Mouse (Mus musculus) liver, embryonic 14.5 days (tissue): Measurements from ENCODE around the gene Ccdc51. TPM values are rescaled to one million over a fixed set of nuclear protein-coding genes. Genes with fewer than 3 reads are reported as not detected.

Experiments used
- ATAC-seq: fragments of 200-750 bp; cut with Nextera tagmentation; 2 replicates; pipeline ENCODE4 v1.8.0; 2017; ENCODE audit warnings: moderate number of reproducible peaks, mild to moderate bottlenecking, moderate library complexity; ENCODE audit not compliant: insufficient read depth
- DNase-seq, 3 experiments: peaks; one replicate each; pipeline ENCODE4 v3.0.0-alpha.2; 2012 to 2013; ENCODE audit warnings: low read depth in 3 of 3, low spot score in 3 of 3
- H3K27ac ChIP-seq: fragments of 300-500 bp; sonication (generic); 2 replicates; pipeline ENCODE4 v1.5.1; 2014; ENCODE audit warnings: moderate library complexity, mild to moderate bottlenecking, control low read depth, inconsistent platforms
- H3K27me3 ChIP-seq: fragments of 300-500 bp; sonication (generic); 2 replicates; pipeline ENCODE4 v1.6.1; 2014; ENCODE audit warnings: mild to moderate bottlenecking, low read length, moderate library complexity; ENCODE audit not compliant: control insufficient read depth, insufficient read depth
- H3K36me3 ChIP-seq: fragments of 300-500 bp; sonication (generic); replicated peaks from 2 replicates; pipeline ENCODE4 v1.6.1; 2014; ENCODE audit warnings: low read depth; ENCODE audit not compliant: control insufficient read depth, insufficient read depth
- H3K4me1 ChIP-seq, 2 experiments: fragments of 200-500 bp in 1 of 2; fragments of 300-500 bp in 1 of 2; sonication (generic) in 1 of 2; replicated peaks; 2 replicates each; pipeline ENCODE4 v1.6.1; 2012 to 2014; ENCODE audit warnings: antibody characterized with exemption in 1 of 2, inconsistent platforms in 1 of 2, low read length in 1 of 2; ENCODE audit not compliant: control insufficient read depth in 2 of 2, insufficient read depth in 2 of 2
- H3K4me2 ChIP-seq: fragments of 300-500 bp; sonication (generic); 2 replicates; pipeline ENCODE4 v1.6.1; 2014; ENCODE audit warnings: low read depth, mild to moderate bottlenecking, control low read depth, moderate library complexity
- H3K4me3 ChIP-seq, 2 experiments: fragments of 200-500 bp in 1 of 2; fragments of 300-500 bp in 1 of 2; sonication (generic) in 1 of 2; 2 replicates each; pipeline ENCODE4 v1.5.1; 2012 to 2014; ENCODE audit warnings: low read depth in 2 of 2, low read length in 2 of 2, mild to moderate bottlenecking in 2 of 2, control low read depth in 1 of 2, inconsistent platforms in 1 of 2, moderate library complexity in 1 of 2; ENCODE audit not compliant: insufficient read depth in 1 of 2
- H3K9ac ChIP-seq: fragments of 300-500 bp; sonication (generic); replicated peaks from 2 replicates; pipeline ENCODE4 v1.6.1; 2014; ENCODE audit warnings: mild to moderate bottlenecking, control low read depth, moderate library complexity
- H3K9me3 ChIP-seq: fragments of 300-500 bp; sonication (generic); 2 replicates; pipeline ENCODE4 v1.6.1; 2016; ENCODE audit warnings: low read length, mixed read lengths; ENCODE audit not compliant: control insufficient read depth
- CTCF ChIP-seq: IDR thresholded peaks from 2 replicates; pipeline ENCODE4 v1.5.1; 2016; ENCODE audit warnings: antibody characterized with exemption, low read depth, control low read depth
- EP300 ChIP-seq: IDR thresholded peaks from 2 replicates; pipeline ENCODE4 v1.6.1; 2016; ENCODE audit warnings: antibody characterized with exemption, low read depth
- WGBS: fragments of 180-500 bp; shearing (Covaris S2); extraction: QIAGEN DNeasy Blood & Tissue Kit; methylation state at CpG from one replicate; pipeline ENCODE4 v1.1.7; 2014; ENCODE audit not compliant: insufficient replicate concordance; 5-methylcytosine and 5-hydroxymethylcytosine counted together
- polyA plus RNA-seq, 2 experiments: library from polyadenylated mRNA; depleted of rRNA in 1 of 2; stranded (reverse) in 1 of 2; unstranded in 1 of 2; fragments of >200 nt; fragmentation: Nextera tagmentation in 1 of 2; extraction: Ambion mirVana in 1 of 2; gene quantifications; 2 replicates each; pipeline versions ENCODE4 v1.2.1 to v1.2.3; 2012 to 2014

Ccdc51 gene
- polyA plus RNA-seq, 2 experiments = 7.1 to 12.1 TPM

- Histone ChIP-seq H3K36me3 (peaks cover 20% of the 10 kb centered on the region), H3K4me3 (peak within 1 kb of the TSS; percentile 72 to 92), H3K4me2 (peak within 1 kb of the TSS; percentile 89), H3K9ac (peak within 1 kb of the TSS; percentile 92), H3K27me3 (no peaks in the 10 kb centered on the region), H3K4me1 (peaks cover 11 to 13% of the 10 kb centered on the region in 2 experiments), H3K27ac (peak within 1 kb of the TSS; percentile 53), H3K9me3 (no peaks in the 10 kb centered on the region)
- WGBS = under 1% methylated on average over 57 of the region's 57 CpGs
- DNase-seq (peak; percentile 78 to 80 (median 79)), ATAC-seq (peak; percentile 98)
- TF ChIP-seq CTCF (no peak), EP300 (no peak)
These were observed 8.4 kb upstream of the Ccdc51 start, which contains the start of gene Atrip for GRCm38 (mm10) chr9:109073661-109074573. Atrip (minus strand) TSS chr9:109074124.

GRCm38 (mm10) chr9:109080516-109080915, 1.8 kb upstream of the Ccdc51 start:
- no peak for DNase-seq
- no peak overlapping the region for H3K27ac ChIP-seq
- ATAC-seq = no peak
- no peaks in the 10 kb centered on the region for H3K9me3 ChIP-seq
- peak overlapping the region; percentile 91 for H3K4me2 ChIP-seq
- H3K4me1 ChIP-seq = peaks cover 7 to 9% of the 10 kb centered on the region in 2 experiments
- 83% methylated on average over 3 of the region's 3 CpGs for WGBS
- peaks cover 9% of the 10 kb centered on the region for H3K36me3 ChIP-seq
- peak overlapping the region in 1 of 2 experiments; percentile 87; a peak in 2 of 4 replicates for H3K4me3 ChIP-seq
- H3K9ac ChIP-seq = no peak overlapping the region; the same call in 1 of the 2 replicates
- H3K27me3 ChIP-seq = no peaks in the 10 kb centered on the region
- no peak for TF ChIP-seq CTCF
- no peak for TF ChIP-seq EP300

GRCm38 (mm10) chr9:109081749-109082123, 557 bp upstream of the Ccdc51 start:
- ATAC-seq = peak; percentile 17; the same call in 1 of the 2 replicates
- Histone ChIP-seq H3K27ac (peak overlapping the region; percentile 63), H3K9ac (peak overlapping the region; percentile 92), H3K27me3 (no peaks in the 10 kb centered on the region), H3K9me3 (no peaks in the 10 kb centered on the region), H3K4me2 (peak overlapping the region; percentile 91), H3K36me3 (peaks cover 9% of the 10 kb centered on the region), H3K4me3 (peak overlapping the region; percentile 87 to 88), H3K4me1 (peaks cover 7 to 9% of the 10 kb centered on the region in 2 experiments)
- DNase-seq = no peak
- TF ChIP-seq CTCF (no peak), EP300 (no peak)
- 6% methylated on average over 11 of the region's 11 CpGs for WGBS

- Histone ChIP-seq H3K36me3 (peaks cover 5% of the 10 kb centered on the region; the same call in 1 of the 2 replicates), H3K9ac (no peak overlapping the region), H3K27ac (no peak overlapping the region), H3K9me3 (no peaks in the 10 kb centered on the region), H3K4me2 (no peak overlapping the region), H3K4me3 (no peak overlapping the region), H3K4me1 (peaks cover 9% of the 10 kb centered on the region in 2 experiments), H3K27me3 (no peaks in the 10 kb centered on the region)
- DNase-seq = no peak
- ATAC-seq = no peak
- WGBS = 16% methylated on average over 2 of the region's 2 CpGs
- TF ChIP-seq EP300 (no peak), CTCF (peak; percentile 59)
These were observed 2.6 kb downstream of the Ccdc51 start for GRCm38 (mm10) chr9:109084922-109085321.

GRCm38 (mm10) chr9:109087987-109088386, 5.7 kb downstream of the Ccdc51 start:
- WGBS = 25% methylated on average over 5 of the region's 5 CpGs
- H3K36me3 ChIP-seq = peaks cover 12% of the 10 kb centered on the region
- H3K27me3 ChIP-seq = no peaks in the 10 kb centered on the region
- H3K9me3 ChIP-seq = no peaks in the 10 kb centered on the region
- H3K4me3 ChIP-seq = no peak overlapping the region
- TF ChIP-seq EP300 = no peak
- TF ChIP-seq CTCF = peak; percentile 44
- H3K27ac ChIP-seq = no peak overlapping the region
- ATAC-seq (no peak), DNase-seq (no peak)
- peaks cover under 1 to 5% of the 10 kb centered on the region in 2 experiments for H3K4me1 ChIP-seq
- no peak overlapping the region for H3K4me2 ChIP-seq
- H3K9ac ChIP-seq = no peak overlapping the region
